Mouse (Mus musculus) kidney, adult 10 weeks (tissue): ENCODE measurements around the gene Tspan6. TPM values are rescaled to one million over a fixed set of nuclear protein-coding genes. Genes with fewer than 3 reads are reported as not detected.

Experiments used
- polyA plus RNA-seq: library from polyadenylated mRNA; stranded (reverse); fragments of 350-450 nt; fragmentation: Illumina TruSeq; extraction: RNeasy Lipid Tissue Mini Kit (QIAGEN cat#74804); gene quantifications from one replicate; pipeline ENCODE4 v1.2.3, GENCODE M21; 2014; ENCODE audit warnings: low read depth, low replicate concordance

Tspan6 gene
- 36.1 TPM for polyA plus RNA-seq

DNA sequence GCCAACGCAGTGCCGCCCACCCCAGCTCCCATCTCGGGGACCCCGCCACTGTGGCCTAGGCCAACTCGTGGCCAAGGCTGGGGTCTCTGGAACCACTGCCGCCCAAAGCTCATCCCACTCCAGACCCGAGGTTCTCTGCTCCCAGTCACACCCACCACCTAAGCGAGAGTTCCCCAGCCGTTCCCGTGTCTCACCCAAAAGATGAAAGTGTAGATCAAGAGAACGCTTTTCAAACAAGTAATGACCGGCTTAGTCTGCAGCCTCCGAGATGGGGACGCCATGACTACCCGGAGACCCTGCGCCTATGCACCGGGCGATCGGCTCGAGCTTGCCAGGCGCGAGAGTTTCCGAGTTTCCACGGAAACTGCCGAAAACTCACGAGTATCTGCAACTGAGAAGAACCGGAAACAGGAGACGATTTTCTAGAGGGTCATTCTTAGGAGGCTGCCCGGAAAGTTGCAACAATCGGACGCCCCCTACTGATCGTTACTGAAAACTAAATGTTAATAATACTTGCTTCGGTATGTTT lies at the start of gene Tspan6:
Tspan6 (minus strand) TSS at position 416 of the 529 bp plus-strand sequence.

DNA sequence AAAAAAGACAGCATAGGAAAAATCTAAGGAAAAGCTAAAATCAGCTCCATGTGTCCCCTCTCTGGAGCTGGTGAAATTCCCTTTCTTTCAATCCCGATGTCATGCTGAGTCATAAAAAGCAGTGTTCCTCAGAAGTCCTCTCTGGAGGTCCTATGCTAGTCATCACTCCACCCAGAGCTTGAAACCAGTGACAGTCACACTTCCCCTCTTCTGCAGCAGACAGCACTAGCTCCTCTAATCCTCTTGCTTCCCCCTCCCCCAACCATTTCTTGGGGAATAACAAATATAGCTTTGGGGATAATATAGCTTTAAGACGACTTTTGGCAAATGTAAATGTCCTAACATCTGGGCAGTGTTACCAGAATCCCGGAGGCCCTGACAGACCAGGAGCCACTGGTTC lies 10.0 kb upstream of the Tspan6 start, which contains the start of gene Srpx2:
Srpx2 (plus strand) TSS at position 166 of the 400 bp plus-strand sequence.

DNA sequence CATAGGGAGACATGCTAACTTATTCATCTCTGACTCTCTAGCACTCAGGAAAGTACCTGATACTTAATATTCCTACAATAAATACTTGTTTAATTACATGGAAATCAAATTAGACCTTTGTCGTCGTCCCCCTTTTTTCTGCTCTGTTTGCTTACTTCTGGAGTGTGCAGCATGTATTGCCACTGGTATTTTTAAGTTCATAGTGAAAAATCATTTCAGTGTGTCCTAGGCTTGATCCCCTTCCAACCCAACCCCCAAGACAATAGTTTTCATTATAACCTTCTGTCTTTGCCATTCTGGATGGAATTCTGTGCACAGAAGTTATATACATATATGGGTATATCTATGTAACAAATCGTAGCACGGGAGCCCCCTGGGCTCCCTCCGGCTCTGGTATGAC lies 47.5 kb downstream of the Tspan6 start, which contains the start of gene Tnmd:
Tnmd (plus strand) TSS at position 301 of the 400 bp plus-strand sequence.

Other genes starting within 250 kb of the Tspan6 start
- gene Pcdh19, start 209.4 kb downstream of the Tspan6 start, polyA plus RNA-seq: 3.2 TPM
- gene Tnmd, start 47.4 kb downstream of the Tspan6 start, polyA plus RNA-seq: not detected
- 4.1 TPM for gene Srpx2, start 10.0 kb upstream of the Tspan6 start, polyA plus RNA-seq
- 10.2 TPM for gene Sytl4, start 83.4 kb upstream of the Tspan6 start, polyA plus RNA-seq
- 43.6 TPM for gene Cstf2, start 160.8 kb upstream of the Tspan6 start, polyA plus RNA-seq